Mouse (Mus musculus) brain, embryonic 14.5 days (tissue): Measurements from ENCODE around the gene Ranbp3.

Source experiments
- CTCF ChIP-seq: fragments of 200-500 bp; IDR thresholded peaks from 2 replicates; pipeline ENCODE4 v1.5.1; 2012; ENCODE audit warnings: inconsistent platforms, mild to moderate bottlenecking, moderate library complexity, borderline replicate concordance; ENCODE audit not compliant: insufficient read depth, insufficient read length; ENCODE audit errors: extremely low read depth
- POLR2A ChIP-seq: fragments of 200-500 bp; IDR thresholded peaks from 2 replicates; pipeline ENCODE4 v1.6.1; 2012; ENCODE audit warnings: mild to moderate bottlenecking, inconsistent platforms, borderline replicate concordance; ENCODE audit not compliant: poor library complexity, insufficient read depth, insufficient read length, severe bottlenecking; ENCODE audit errors: extremely low read depth

GRCm38 (mm10) chr17:56727029-56727649 is 54.0 kb downstream of the Ranbp3 start:
- TF ChIP-seq POLR2A (no peak), CTCF (no peak)
